Mouse (Mus musculus) midbrain, embryonic 15.5 days (tissue): ENCODE data around the gene Dsp. TPM values are rescaled to one million over a fixed set of nuclear protein-coding genes. Genes with fewer than 3 reads are reported as not detected.
A peak's percentile ranks its signal among the peaks of the same experiment; 100 is the strongest.

ENCODE experiments used
- ATAC-seq: fragments of 200-750 bp; cut with Nextera tagmentation; replicated peaks from 2 replicates; pipeline ENCODE4 v1.8.0; 2017; ENCODE audit warnings: moderate TSS enrichment
- H3K27ac ChIP-seq: fragments of 300-500 bp; sonication (generic); 2 replicates; pipeline ENCODE4 v1.5.1; 2015; ENCODE audit warnings: mild to moderate bottlenecking, inconsistent platforms
- H3K27me3 ChIP-seq: fragments of 300-500 bp; sonication (generic); replicated peaks from 2 replicates; pipeline ENCODE4 v1.6.1; 2015; ENCODE audit warnings: inconsistent platforms
- H3K36me3 ChIP-seq: fragments of 300-500 bp; sonication (generic); replicated peaks from 2 replicates; pipeline ENCODE4 v1.6.1; 2015; ENCODE audit warnings: inconsistent platforms
- H3K4me1 ChIP-seq: fragments of 300-500 bp; sonication (generic); 2 replicates; pipeline ENCODE4 v1.6.1; 2015; ENCODE audit warnings: inconsistent platforms
- H3K4me2 ChIP-seq: fragments of 300-500 bp; sonication (generic); 2 replicates; pipeline ENCODE4 v1.6.1; 2015; ENCODE audit warnings: inconsistent platforms, mild to moderate bottlenecking, moderate library complexity
- H3K4me3 ChIP-seq: fragments of 300-500 bp; sonication (generic); 2 replicates; pipeline ENCODE4 v1.5.1; 2015; ENCODE audit warnings: mild to moderate bottlenecking, inconsistent platforms
- H3K9ac ChIP-seq: fragments of 300-500 bp; sonication (generic); 2 replicates; pipeline ENCODE4 v1.6.1; 2015; ENCODE audit warnings: mild to moderate bottlenecking, inconsistent platforms
- H3K9me3 ChIP-seq: fragments of 300-500 bp; sonication (generic); 2 replicates; pipeline ENCODE4 v1.6.1; 2016; ENCODE audit warnings: inconsistent platforms
- WGBS: fragments of 180-500 bp; shearing (Covaris S2); methylation state at CpG from one replicate; pipeline ENCODE4 v1.1.7; 2015; ENCODE audit warnings: mixed read lengths; 5-methylcytosine and 5-hydroxymethylcytosine counted together
- polyA plus RNA-seq: library from polyadenylated mRNA; unstranded; fragments of >200 nt; fragmentation: Nextera tagmentation; extraction: Ambion mirVana; gene quantifications from 2 replicates; pipeline ENCODE4 v1.2.1, GENCODE M21; 2015

The Dsp gene
- polyA plus RNA-seq, 1 experiment from 2014 or later = 0.15 TPM

DNA sequence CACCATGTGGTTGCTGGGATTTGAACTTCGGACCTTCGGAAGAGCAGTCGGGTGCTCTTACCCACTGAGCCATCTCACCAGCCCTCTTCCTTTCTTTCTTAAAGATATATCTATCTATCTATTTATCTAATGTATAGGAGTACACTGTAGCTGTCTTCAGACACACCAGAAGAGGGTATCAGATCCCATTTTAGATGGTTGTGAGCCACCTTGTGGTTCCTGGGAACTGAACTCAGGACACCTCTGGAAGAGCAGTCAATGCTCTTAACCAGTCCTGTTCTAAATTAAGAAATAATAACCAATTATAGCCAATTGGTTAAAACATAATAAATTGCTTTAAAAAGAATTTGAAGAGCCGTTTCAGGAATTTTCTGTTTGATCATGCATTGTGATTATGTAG, 53.1 kb downstream of the Dsp start:
- Histone ChIP-seq H3K9ac (no peak overlapping the region), H3K4me2 (peak overlapping the region; percentile 59), H3K9me3 (no peaks in the 10 kb centered on the region), H3K27ac (no peak overlapping the region), H3K36me3 (no peaks in the 10 kb centered on the region), H3K4me3 (peak overlapping the region; percentile 77), H3K27me3 (no peaks in the 10 kb centered on the region; the same call in 1 of the 2 replicates), H3K4me1 (peaks cover 15% of the 10 kb centered on the region)
- no peak for ATAC-seq
- WGBS = 58% methylated on average over 4 of the region's 4 CpGs

DNA sequence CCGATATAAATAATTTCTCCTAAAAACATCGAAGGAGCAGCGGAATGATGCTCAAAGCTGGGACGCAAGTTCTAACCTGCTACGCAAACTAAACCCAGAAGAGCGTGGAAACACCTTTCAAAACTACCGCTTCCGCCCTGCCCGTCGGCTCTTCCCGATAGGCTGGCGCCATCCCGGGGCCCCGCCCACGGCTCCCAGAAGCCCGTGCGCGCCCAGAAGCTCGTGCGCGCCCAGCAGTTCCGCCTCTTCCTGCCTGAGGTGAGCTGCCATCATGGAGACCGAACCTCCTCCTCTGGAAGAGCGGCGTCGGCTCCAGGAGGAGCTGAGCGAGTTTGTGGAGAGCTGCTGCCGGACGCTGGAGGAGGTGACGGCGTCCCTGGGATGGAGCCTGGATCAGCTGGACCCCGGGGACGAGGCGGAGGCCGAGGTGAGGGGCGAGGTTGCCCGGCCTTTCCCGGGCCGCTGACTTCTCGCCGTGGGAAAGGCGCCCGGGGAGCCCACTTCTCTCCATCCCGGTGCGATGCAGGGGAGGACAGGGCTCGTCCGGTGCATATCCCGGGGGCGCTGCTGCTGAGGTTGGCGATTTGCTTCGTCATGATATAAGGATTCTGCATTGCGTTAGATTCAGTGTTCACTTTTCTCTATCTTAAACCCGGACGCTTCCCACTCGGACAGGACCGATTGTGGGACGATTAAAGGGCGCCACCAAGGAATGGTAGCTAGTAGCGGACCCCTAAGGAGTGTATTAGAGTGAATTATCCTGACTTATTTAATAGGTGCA, 53.8 kb downstream of the Dsp start, which contains the start of gene Snrnp48:
Gene Snrnp48 (plus strand): TSS at position 237 of the 781 bp plus-strand sequence.
- peak within 1 kb of the TSS; percentile 69 for H3K9ac ChIP-seq
- H3K36me3 ChIP-seq = no peaks in the 10 kb centered on the region
- WGBS = under 1% methylated on average over 59 of the region's 59 CpGs
- peak within 1 kb of the TSS; percentile 84 for H3K27ac ChIP-seq
- no peaks in the 10 kb centered on the region for H3K9me3 ChIP-seq
- no peaks in the 10 kb centered on the region; the same call in 1 of the 2 replicates for H3K27me3 ChIP-seq
- peak within 1 kb of the TSS; percentile 59 for H3K4me2 ChIP-seq
- H3K4me1 ChIP-seq = peaks cover 15% of the 10 kb centered on the region
- peak; percentile 100 for ATAC-seq
- H3K4me3 ChIP-seq = peak within 1 kb of the TSS; percentile 77

DNA sequence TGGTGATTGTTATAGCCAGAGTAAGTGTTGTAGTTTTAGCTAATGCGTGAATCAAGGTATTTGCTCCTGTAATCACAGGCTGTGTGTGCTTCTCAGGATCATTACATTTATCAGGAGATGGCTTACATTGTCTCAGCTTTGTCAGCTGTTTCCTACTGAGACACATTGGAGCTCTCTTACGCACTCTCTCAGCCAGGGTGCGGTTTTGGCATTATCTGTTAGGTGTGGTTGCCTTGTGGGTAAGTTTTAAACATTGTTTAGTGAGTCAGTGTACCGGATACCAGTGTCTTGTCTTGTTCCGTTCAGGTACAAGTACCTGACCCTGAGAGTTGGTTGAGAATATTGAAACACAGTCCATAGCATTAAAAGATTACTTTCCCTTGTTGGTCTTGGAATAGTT, 60.0 kb downstream of the Dsp start:
- WGBS = 92% methylated on average over 5 of the region's 5 CpGs
- Histone ChIP-seq H3K36me3 (peaks cover 21% of the 10 kb centered on the region), H3K9ac (no peak overlapping the region), H3K4me1 (peaks cover 8% of the 10 kb centered on the region), H3K27ac (no peak overlapping the region), H3K27me3 (no peaks in the 10 kb centered on the region), H3K9me3 (no peaks in the 10 kb centered on the region), H3K4me2 (no peak overlapping the region), H3K4me3 (no peak overlapping the region)
- no peak for ATAC-seq

DNA sequence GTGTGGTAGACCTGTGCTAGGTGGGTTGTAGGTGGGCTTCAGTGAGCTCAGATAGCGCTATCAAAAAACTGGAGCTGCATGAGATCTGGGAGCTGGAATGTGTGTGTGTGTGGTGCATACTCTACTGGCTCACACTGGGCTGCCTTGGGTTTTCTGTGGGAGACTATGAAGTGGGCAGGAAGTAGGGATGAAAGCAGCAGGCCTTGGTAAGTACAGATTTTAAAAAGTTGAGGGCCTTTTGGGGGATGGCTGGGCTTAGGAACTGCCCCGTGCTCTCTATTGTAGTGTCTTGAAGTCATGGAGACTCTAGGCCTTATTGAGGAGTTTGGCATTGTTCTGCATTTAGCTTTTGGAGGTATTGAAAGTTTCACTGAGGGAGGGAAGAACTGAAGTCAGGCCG, 67.6 kb downstream of the Dsp start:
- no peak for ATAC-seq
- H3K9me3 ChIP-seq = no peaks in the 10 kb centered on the region
- H3K27me3 ChIP-seq = no peaks in the 10 kb centered on the region
- 92% methylated on average over 3 of the region's 3 CpGs for WGBS
- no peak overlapping the region for H3K4me3 ChIP-seq
- H3K27ac ChIP-seq = no peak overlapping the region
- no peak overlapping the region for H3K9ac ChIP-seq
- peaks cover 57% of the 10 kb centered on the region for H3K36me3 ChIP-seq
- H3K4me1 ChIP-seq = no peaks in the 10 kb centered on the region
- H3K4me2 ChIP-seq = no peak overlapping the region

DNA sequence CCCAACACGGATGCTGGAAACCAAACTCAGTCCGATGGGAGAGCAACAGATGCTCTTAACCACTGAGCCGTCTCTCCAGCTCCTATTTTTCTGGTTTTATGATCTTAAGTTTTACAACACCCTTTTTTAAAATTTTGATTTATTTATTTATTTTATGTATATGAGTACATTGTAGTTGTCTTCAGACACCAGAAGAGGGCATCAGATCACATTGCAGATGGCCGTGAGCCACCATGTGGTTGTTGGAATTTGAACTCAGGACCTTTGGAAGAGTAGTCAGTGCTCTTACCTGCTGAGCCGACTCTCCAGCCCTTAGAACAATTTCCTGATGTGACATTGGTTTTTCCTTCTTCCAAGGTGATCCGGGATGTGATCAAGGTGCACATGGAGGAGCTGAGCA, 69.2 kb downstream of the Dsp start:
- Histone ChIP-seq H3K4me1 (no peaks in the 10 kb centered on the region), H3K36me3 (peaks cover 68% of the 10 kb centered on the region), H3K4me2 (no peak overlapping the region), H3K9ac (no peak overlapping the region), H3K27me3 (no peaks in the 10 kb centered on the region), H3K4me3 (no peak overlapping the region), H3K27ac (no peak overlapping the region), H3K9me3 (no peaks in the 10 kb centered on the region)
- WGBS = 96% methylated on average over 6 of the region's 6 CpGs
- ATAC-seq = no peak

DNA sequence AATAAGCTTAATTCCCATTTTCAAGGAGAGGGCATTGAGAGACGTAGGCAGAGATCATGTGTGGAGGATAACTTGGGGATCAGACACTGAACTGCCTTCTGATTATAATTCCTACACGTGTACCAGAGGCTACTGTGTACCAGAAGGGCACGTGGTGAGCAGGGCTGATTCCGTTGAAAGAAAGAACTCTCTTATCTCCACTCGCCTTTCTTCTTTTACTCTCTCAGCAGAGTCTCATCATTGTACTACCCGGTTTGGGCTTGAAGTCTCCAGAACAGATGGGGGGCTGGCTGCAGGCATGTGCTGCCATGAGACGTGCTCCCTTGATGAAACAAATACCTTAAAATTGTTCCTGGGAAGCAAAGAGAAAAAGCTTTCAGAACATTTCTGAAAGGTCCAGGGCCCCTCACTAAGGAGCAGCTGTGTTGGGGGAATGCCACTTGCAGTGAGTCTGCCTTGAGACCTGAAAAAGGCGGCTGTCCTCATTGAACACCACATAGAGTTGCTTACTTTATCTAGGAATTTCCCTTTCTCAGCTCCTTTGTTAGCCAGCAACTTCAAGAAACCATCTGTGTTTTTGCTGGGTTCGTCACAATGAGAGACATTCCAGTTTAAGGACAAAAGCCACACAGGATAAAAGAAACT, 79.2 kb downstream of the Dsp start:
- Histone ChIP-seq H3K9me3 (no peaks in the 10 kb centered on the region), H3K4me1 (no peaks in the 10 kb centered on the region), H3K27me3 (no peaks in the 10 kb centered on the region), H3K36me3 (peaks cover 20% of the 10 kb centered on the region; the same call in 1 of the 2 replicates), H3K4me2 (no peak overlapping the region), H3K4me3 (no peak overlapping the region), H3K9ac (no peak overlapping the region), H3K27ac (no peak overlapping the region)
- ATAC-seq = peak; percentile 73
- 65% methylated on average over 9 of the region's 9 CpGs for WGBS

DNA sequence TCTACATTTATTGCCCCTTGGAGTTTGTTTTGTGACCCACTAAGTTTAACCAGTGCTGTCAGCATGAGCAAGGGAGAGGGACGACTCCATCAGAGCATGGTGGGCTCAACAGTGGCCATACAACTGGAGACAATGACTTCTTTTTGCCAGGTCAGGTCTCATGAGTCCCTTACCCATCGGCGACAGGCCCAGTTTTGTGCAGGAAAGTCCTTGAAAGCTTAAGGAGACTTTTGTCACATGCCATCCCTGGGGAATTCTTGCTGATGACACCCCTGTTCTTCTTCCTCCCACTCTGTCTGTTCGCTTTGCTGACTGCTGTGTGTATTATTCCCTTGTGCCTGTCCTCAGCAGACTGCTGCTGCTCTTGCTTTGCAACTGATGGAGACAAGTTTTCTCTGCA, 81.3 kb downstream of the Dsp start:
- H3K4me2 ChIP-seq = no peak overlapping the region
- H3K27me3 ChIP-seq = no peaks in the 10 kb centered on the region
- no peaks in the 10 kb centered on the region for H3K4me1 ChIP-seq
- peaks cover 13% of the 10 kb centered on the region; the same call in 1 of the 2 replicates for H3K36me3 ChIP-seq
- H3K9ac ChIP-seq = no peak overlapping the region
- no peak overlapping the region for H3K27ac ChIP-seq
- H3K9me3 ChIP-seq = no peaks in the 10 kb centered on the region
- WGBS = 90% methylated on average over 4 of the region's 4 CpGs
- H3K4me3 ChIP-seq = no peak overlapping the region
- ATAC-seq = no peak

DNA sequence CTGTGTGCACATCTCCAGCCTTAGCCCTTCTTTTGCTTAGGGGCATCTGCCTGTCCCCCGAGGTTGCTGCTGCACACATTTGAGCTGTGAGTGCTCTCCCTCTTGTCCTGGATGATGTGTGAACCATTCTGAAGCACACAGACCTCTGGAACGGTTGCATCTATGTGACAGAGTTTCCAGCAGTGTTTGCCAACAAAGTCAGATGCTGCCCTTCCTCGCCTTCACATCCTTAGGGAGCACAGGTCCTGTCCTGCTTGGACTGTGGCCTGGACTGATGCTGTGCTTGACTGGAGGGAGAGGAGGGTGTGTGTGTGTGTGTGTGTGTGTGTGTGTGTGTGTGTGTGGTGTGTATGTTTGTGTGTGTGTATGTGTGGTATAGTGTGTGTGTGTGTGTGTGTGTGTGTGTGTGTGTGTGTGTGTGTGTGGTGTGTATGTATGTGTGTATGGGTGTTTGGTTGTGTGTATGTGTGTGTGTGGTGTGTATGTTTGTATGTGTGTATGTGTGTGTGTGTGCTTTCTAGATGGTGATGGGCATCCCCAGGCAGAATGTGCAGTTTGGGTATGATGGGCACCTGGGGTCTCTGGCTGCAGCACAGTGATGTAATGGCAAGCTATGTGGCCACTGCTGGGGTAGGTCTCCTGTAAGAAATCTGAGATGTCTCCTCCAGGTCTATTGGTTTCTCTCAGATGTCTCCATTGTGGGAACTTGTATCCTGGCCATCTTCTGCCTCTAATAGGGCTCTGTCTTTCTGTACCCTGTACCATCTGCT, 81.9 kb downstream of the Dsp start:
- Histone ChIP-seq H3K27me3 (no peaks in the 10 kb centered on the region), H3K4me1 (no peaks in the 10 kb centered on the region), H3K9me3 (no peaks in the 10 kb centered on the region), H3K27ac (no peak overlapping the region), H3K4me3 (no peak overlapping the region), H3K9ac (no peak overlapping the region), H3K4me2 (no peak overlapping the region), H3K36me3 (peaks cover 12% of the 10 kb centered on the region; the same call in 1 of the 2 replicates)
- no peak for ATAC-seq
- 81% methylated on average over 3 of the region's 3 CpGs for WGBS

DNA sequence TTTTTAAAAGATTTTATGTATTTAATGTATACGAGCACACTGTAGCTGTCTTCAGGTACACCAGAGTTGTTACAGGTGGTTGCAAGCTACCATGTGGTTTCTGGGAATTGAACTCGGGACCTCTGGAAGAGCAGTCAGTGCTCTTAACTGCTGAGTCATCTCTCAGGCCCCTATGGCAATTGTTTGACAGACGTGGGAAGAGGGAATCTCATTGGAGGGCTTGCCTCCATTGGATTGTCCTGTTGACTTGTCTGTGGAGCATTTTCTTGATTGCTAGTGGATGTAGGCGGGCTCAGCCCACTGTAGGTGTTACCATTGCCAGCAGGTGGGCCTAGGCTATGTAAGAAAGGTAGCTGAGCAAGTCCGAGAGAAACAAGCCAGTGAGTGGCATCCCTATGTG, 83.6 kb downstream of the Dsp start:
- Histone ChIP-seq H3K36me3 (no peaks in the 10 kb centered on the region), H3K9ac (no peak overlapping the region), H3K9me3 (no peaks in the 10 kb centered on the region), H3K27me3 (no peaks in the 10 kb centered on the region), H3K4me1 (no peaks in the 10 kb centered on the region), H3K4me2 (no peak overlapping the region), H3K27ac (no peak overlapping the region), H3K4me3 (no peak overlapping the region)
- 77% methylated on average over 5 of the region's 5 CpGs for WGBS
- ATAC-seq = no peak

DNA sequence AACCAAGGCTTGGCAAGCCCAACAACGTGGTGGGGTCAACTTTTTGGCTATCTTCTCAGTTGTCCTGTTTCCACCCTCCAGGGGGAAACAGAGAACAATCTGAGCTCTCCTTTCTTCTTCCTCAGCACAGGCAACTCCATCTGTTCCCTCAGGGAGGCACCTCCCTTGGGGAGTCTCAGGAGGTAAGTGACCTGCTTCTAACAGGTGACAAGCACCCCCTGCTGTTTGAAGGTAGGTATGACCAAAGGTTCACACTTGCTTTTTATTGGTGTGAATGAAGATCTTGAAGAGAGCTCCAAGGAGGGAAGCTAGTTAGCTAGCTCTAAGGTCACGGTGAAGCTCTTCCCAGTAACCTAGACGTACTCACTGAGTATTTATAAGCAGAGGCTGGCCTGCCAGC, 84.3 kb downstream of the Dsp start:
- Histone ChIP-seq H3K9me3 (no peaks in the 10 kb centered on the region), H3K4me3 (no peak overlapping the region), H3K4me2 (no peak overlapping the region), H3K4me1 (no peaks in the 10 kb centered on the region), H3K27ac (no peak overlapping the region), H3K9ac (no peak overlapping the region), H3K27me3 (no peaks in the 10 kb centered on the region), H3K36me3 (no peaks in the 10 kb centered on the region)
- WGBS = 82% methylated on average over 3 of the region's 3 CpGs
- ATAC-seq = no peak

DNA sequence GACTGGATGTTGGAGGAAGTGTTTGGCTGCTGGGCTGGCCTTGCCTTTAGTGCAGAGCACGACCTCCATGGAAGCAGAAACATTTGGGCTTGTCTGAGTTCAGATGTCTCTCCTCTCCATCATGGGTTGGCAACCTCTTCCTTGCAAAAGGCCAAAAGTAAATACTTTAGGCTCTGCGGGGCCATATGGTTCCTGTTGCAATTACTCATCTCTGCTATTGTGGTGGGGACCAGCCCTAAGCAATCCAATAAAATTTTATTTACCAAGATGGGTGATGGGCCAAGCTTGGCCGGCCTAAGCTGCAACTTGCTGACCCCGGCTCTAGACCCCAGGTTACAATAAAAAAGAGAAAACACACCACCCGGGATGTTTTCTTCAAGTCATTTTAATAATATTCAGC, 97.1 kb downstream of the Dsp start:
- H3K9me3 ChIP-seq = no peaks in the 10 kb centered on the region
- WGBS = 80% methylated on average over 5 of the region's 5 CpGs
- H3K4me3 ChIP-seq = no peak overlapping the region
- H3K4me1 ChIP-seq = no peaks in the 10 kb centered on the region
- H3K4me2 ChIP-seq = no peak overlapping the region
- no peak overlapping the region for H3K9ac ChIP-seq
- ATAC-seq = no peak
- no peaks in the 10 kb centered on the region for H3K36me3 ChIP-seq
- no peak overlapping the region for H3K27ac ChIP-seq
- H3K27me3 ChIP-seq = no peaks in the 10 kb centered on the region
